Mouse (Mus musculus): ENCODE data around the gene Eef2kmt. TPM values are rescaled to one million over a fixed set of nuclear protein-coding genes. Genes with fewer than 3 reads are reported as not detected.

The Eef2kmt gene
- total RNA-seq (2014; rRNA removed), result 6.3 and 8.3 TPM in 2 replicates
- 6.7 TPM in 2 replicates for polyA plus RNA-seq (2015; fragmentation: Nextera tagmentation; extraction: Ambion mirVana)

- peak; percentile 90 for TF ChIP-seq CTCF (IDR thresholded peaks at IDR 0.05; ENCODE audit: low read depth)
- Histone ChIP-seq H3K4me2 (ENCODE audit: low read depth) (peak within 1 kb of the TSS; percentile 74), H3K27me3 (ENCODE audit: insufficient read depth, low read length) (no peaks in the 10 kb centered on the region), H3K4me1 (ENCODE audit: insufficient read depth) (peaks cover 4% of the 10 kb centered on the region; the same call in 1 of the 2 replicates), H3K9ac (peak within 1 kb of the TSS; percentile 51), H3K36me3 (ENCODE audit: insufficient read depth) (no peaks in the 10 kb centered on the region), H3K4me3 (ENCODE audit: low read depth, low read length) (peak within 1 kb of the TSS; percentile 47), H3K27ac (ENCODE audit: low read depth, low read length) (0 out of 2 replicates have a peak within 1 kb of the TSS, but pooled peaks have one; percentile 9), H3K9me3 (ENCODE audit: low read length) (no peaks in the 10 kb centered on the region)
- 1% methylated on average over 56 of the region's 57 CpGs for WGBS
- DNase-seq (peak; percentile 97), ATAC-seq (peak; percentile 97)
Observed at GRCm38 (mm10) chr16:5255779-5256496, at the start of gene Eef2kmt. Eef2kmt (minus strand) TSS chr16:5255983.

- Histone ChIP-seq H3K36me3 (ENCODE audit: insufficient read depth) (no peaks in the 10 kb centered on the region), H3K4me2 (ENCODE audit: low read depth) (no peak overlapping the region), H3K9me3 (ENCODE audit: low read length) (no peaks in the 10 kb centered on the region), H3K9ac (no peak overlapping the region), H3K4me3 (ENCODE audit: low read depth, low read length) (no peak overlapping the region), H3K4me1 (ENCODE audit: insufficient read depth) (no peaks in the 10 kb centered on the region), H3K27ac (ENCODE audit: low read depth, low read length) (no peak overlapping the region), H3K27me3 (ENCODE audit: insufficient read depth, low read length) (no peaks in the 10 kb centered on the region)
- WGBS, result 82% methylated on average over 5 of the region's 5 CpGs
- no peak for DNase-seq
- TF ChIP-seq CTCF (IDR thresholded peaks at IDR 0.05; ENCODE audit: low read depth), result no peak
- ATAC-seq, result no peak
Observed at GRCm38 (mm10) chr16:5295238-5295637, 39.5 kb upstream of the Eef2kmt start.

- DNase-seq (no peak), ATAC-seq (no peak)
- Histone ChIP-seq H3K9me3 (ENCODE audit: low read length) (no peaks in the 10 kb centered on the region), H3K9ac (no peak overlapping the region), H3K4me2 (ENCODE audit: low read depth) (no peak overlapping the region), H3K4me3 (ENCODE audit: low read depth, low read length) (no peak overlapping the region), H3K36me3 (ENCODE audit: insufficient read depth) (no peaks in the 10 kb centered on the region), H3K27ac (ENCODE audit: low read depth, low read length) (no peak overlapping the region), H3K27me3 (ENCODE audit: insufficient read depth, low read length) (no peaks in the 10 kb centered on the region), H3K4me1 (ENCODE audit: insufficient read depth) (no peaks in the 10 kb centered on the region)
- no peak for TF ChIP-seq CTCF (IDR thresholded peaks at IDR 0.05; ENCODE audit: low read depth)
- 41% methylated on average over 3 of the region's 3 CpGs for WGBS
Observed at GRCm38 (mm10) chr16:5285376-5285775, 29.6 kb upstream of the Eef2kmt start.

- no peak for TF ChIP-seq CTCF (IDR thresholded peaks at IDR 0.05; ENCODE audit: low read depth)
- ATAC-seq (no peak), DNase-seq (no peak)
- 91% methylated on average over 9 of the region's 9 CpGs for WGBS
- no peak overlapping the region for H3K9ac ChIP-seq
- H3K4me2 ChIP-seq (ENCODE audit: low read depth), result no peak overlapping the region
- no peaks in the 10 kb centered on the region for H3K27me3 ChIP-seq (ENCODE audit: insufficient read depth, low read length)
- H3K4me3 ChIP-seq (ENCODE audit: low read depth, low read length), result no peak overlapping the region
- H3K9me3 ChIP-seq (ENCODE audit: low read length), result no peaks in the 10 kb centered on the region
- no peak overlapping the region for H3K27ac ChIP-seq (ENCODE audit: low read depth, low read length)
- H3K36me3 ChIP-seq (ENCODE audit: insufficient read depth), result no peaks in the 10 kb centered on the region
- no peaks in the 10 kb centered on the region for H3K4me1 ChIP-seq (ENCODE audit: insufficient read depth)
Observed at GRCm38 (mm10) chr16:5282686-5283085, 26.9 kb upstream of the Eef2kmt start.

GRCm38 (mm10) chr16:5279571-5280222 is 23.9 kb upstream of the Eef2kmt start:
- DNase-seq (no peak), ATAC-seq (no peak)
- Histone ChIP-seq H3K9me3 (ENCODE audit: low read length) (no peaks in the 10 kb centered on the region), H3K4me1 (ENCODE audit: insufficient read depth) (no peaks in the 10 kb centered on the region), H3K27ac (ENCODE audit: low read depth, low read length) (no peak overlapping the region), H3K9ac (no peak overlapping the region), H3K4me2 (ENCODE audit: low read depth) (no peak overlapping the region), H3K36me3 (ENCODE audit: insufficient read depth) (no peaks in the 10 kb centered on the region), H3K4me3 (ENCODE audit: low read depth, low read length) (no peak overlapping the region), H3K27me3 (ENCODE audit: insufficient read depth, low read length) (no peaks in the 10 kb centered on the region)
- 60% methylated on average over 5 of the region's 5 CpGs for WGBS
- no peak for TF ChIP-seq CTCF (IDR thresholded peaks at IDR 0.05; ENCODE audit: low read depth)

GRCm38 (mm10) chr16:5272371-5272770 is 16.6 kb upstream of the Eef2kmt start:
- DNase-seq (no peak), ATAC-seq (no peak)
- H3K4me3 ChIP-seq (ENCODE audit: low read depth, low read length), result no peak overlapping the region
- TF ChIP-seq CTCF (IDR thresholded peaks at IDR 0.05; ENCODE audit: low read depth), result no peak
- H3K9me3 ChIP-seq (ENCODE audit: low read length), result no peaks in the 10 kb centered on the region
- no peaks in the 10 kb centered on the region for H3K4me1 ChIP-seq (ENCODE audit: insufficient read depth)
- 82% methylated on average over 3 of the region's 3 CpGs for WGBS
- H3K36me3 ChIP-seq (ENCODE audit: insufficient read depth), result no peaks in the 10 kb centered on the region
- H3K27me3 ChIP-seq (ENCODE audit: insufficient read depth, low read length), result no peaks in the 10 kb centered on the region
- no peak overlapping the region for H3K4me2 ChIP-seq (ENCODE audit: low read depth)
- H3K27ac ChIP-seq (ENCODE audit: low read depth, low read length), result no peak overlapping the region
- no peak overlapping the region for H3K9ac ChIP-seq

- no peak for DNase-seq
- ATAC-seq, result no peak
Observed at GRCm38 (mm10) chr16:5271411-5272035, 15.7 kb upstream of the Eef2kmt start.

More at GRCm38 (mm10) chr16:5271411-5272035, 15.7 kb upstream of the Eef2kmt start:
- Histone ChIP-seq H3K36me3 (ENCODE audit: insufficient read depth) (no peaks in the 10 kb centered on the region), H3K4me2 (ENCODE audit: low read depth) (no peak overlapping the region), H3K27me3 (ENCODE audit: insufficient read depth, low read length) (no peaks in the 10 kb centered on the region), H3K9me3 (ENCODE audit: low read length) (no peaks in the 10 kb centered on the region), H3K27ac (ENCODE audit: low read depth, low read length) (no peak overlapping the region), H3K9ac (no peak overlapping the region), H3K4me1 (ENCODE audit: insufficient read depth) (no peaks in the 10 kb centered on the region), H3K4me3 (ENCODE audit: low read depth, low read length) (no peak overlapping the region)
- WGBS, result 88% methylated on average over 4 of the region's 4 CpGs
- no peak for TF ChIP-seq CTCF (IDR thresholded peaks at IDR 0.05; ENCODE audit: low read depth)
